Mouse (Mus musculus): ENCODE measurements around the gene Hs6st2.

DNA sequence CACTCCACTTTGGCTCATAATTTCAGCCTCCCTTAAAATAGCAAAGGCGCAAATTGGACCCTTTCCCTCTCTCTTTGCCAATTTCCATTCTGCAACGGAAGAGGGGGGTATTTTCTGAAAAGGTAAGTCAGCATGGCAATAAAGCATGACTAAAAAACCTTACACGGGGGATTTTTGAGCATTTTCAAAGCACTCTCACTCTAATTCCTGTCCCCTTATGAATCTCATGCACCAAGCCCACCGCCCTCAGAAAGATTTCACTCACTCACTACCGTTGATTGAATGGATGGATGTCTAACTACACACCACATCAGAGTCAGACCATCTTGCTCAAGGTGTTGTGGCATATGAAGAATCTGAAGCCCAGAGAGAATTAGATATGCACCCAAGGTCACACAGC, at the start of gene Hs6st2:
- no peak for TF ChIP-seq CTCF (IDR thresholded peaks at IDR 0.05; ENCODE audit: low read depth)
- TF ChIP-seq EP300 (IDR thresholded peaks at IDR 0.05; ENCODE audit: low read depth): no peak
